Mouse (Mus musculus) liver, embryonic 12.5 days (tissue): ENCODE data around the gene Zdhhc22. TPM values are rescaled to one million over a fixed set of nuclear protein-coding genes. Genes with fewer than 3 reads are reported as not detected.

Source experiments
- ATAC-seq: fragments of 200-750 bp; cut with Nextera tagmentation; 2 replicates; pipeline ENCODE4 v1.8.0; 2017; ENCODE audit warnings: moderate number of reproducible peaks, mild to moderate bottlenecking, moderate library complexity
- H3K27ac ChIP-seq: fragments of 300-500 bp; sonication (generic); 2 replicates; pipeline ENCODE4 v1.5.1; 2016; ENCODE audit warnings: mild to moderate bottlenecking
- H3K27me3 ChIP-seq: fragments of 300-500 bp; sonication (generic); replicated peaks from 2 replicates; pipeline ENCODE4 v1.6.1; 2016; ENCODE audit warnings: mild to moderate bottlenecking, moderate library complexity
- H3K36me3 ChIP-seq: fragments of 300-500 bp; sonication (generic); 2 replicates; pipeline ENCODE4 v1.6.1; 2016; ENCODE audit warnings: mild to moderate bottlenecking, moderate library complexity
- H3K4me1 ChIP-seq: fragments of 300-500 bp; sonication (generic); 2 replicates; pipeline ENCODE4 v1.6.1; 2016
- H3K4me2 ChIP-seq: fragments of 300-500 bp; sonication (generic); 2 replicates; pipeline ENCODE4 v1.6.1; 2016; ENCODE audit warnings: mild to moderate bottlenecking, moderate library complexity
- H3K4me3 ChIP-seq: fragments of 300-500 bp; sonication (generic); 2 replicates; pipeline ENCODE4 v1.5.1; 2016; ENCODE audit warnings: mild to moderate bottlenecking, moderate library complexity
- H3K9ac ChIP-seq: fragments of 300-500 bp; sonication (generic); 2 replicates; pipeline ENCODE4 v1.6.1; 2016; ENCODE audit warnings: mild to moderate bottlenecking, moderate library complexity
- H3K9me3 ChIP-seq: fragments of 300-500 bp; sonication (generic); replicated peaks from 2 replicates; pipeline ENCODE4 v1.6.1; 2016; ENCODE audit warnings: mild to moderate bottlenecking, moderate library complexity
- WGBS: fragments of 180-500 bp; shearing (Covaris S2); methylation state at CpG from one replicate; pipeline ENCODE4 v1.1.7; 2016; ENCODE audit not compliant: insufficient replicate concordance; 5-methylcytosine and 5-hydroxymethylcytosine counted together
- polyA plus RNA-seq: library from polyadenylated mRNA; unstranded; fragments of >200 nt; fragmentation: Nextera tagmentation; extraction: Ambion mirVana; gene quantifications from 2 replicates; pipeline ENCODE4 v1.2.1, GENCODE M21; 2016

Zdhhc22 gene
- polyA plus RNA-seq, 1 experiment from 2014 or later = not detected

GRCm38 (mm10) chr12:87018756-87019155, 28.5 kb upstream of the Zdhhc22 start:
- Histone ChIP-seq H3K36me3 (no peaks in the 10 kb centered on the region), H3K27ac (no peak overlapping the region), H3K4me3 (no peak overlapping the region), H3K9ac (no peak overlapping the region), H3K4me2 (no peak overlapping the region), H3K27me3 (peaks cover 26% of the 10 kb centered on the region), H3K9me3 (no peaks in the 10 kb centered on the region), H3K4me1 (no peaks in the 10 kb centered on the region)
- WGBS = 62% methylated on average over 2 of the region's 2 CpGs
- no peak for ATAC-seq

GRCm38 (mm10) chr12:87017041-87017440, 26.8 kb upstream of the Zdhhc22 start:
- H3K27ac ChIP-seq = no peak overlapping the region
- ATAC-seq = no peak
- H3K9ac ChIP-seq = no peak overlapping the region
- H3K36me3 ChIP-seq = no peaks in the 10 kb centered on the region
- H3K4me3 ChIP-seq = no peak overlapping the region
- WGBS = 33% methylated on average over 3 of the region's 3 CpGs
- no peaks in the 10 kb centered on the region for H3K9me3 ChIP-seq
- no peak overlapping the region for H3K4me2 ChIP-seq
- no peaks in the 10 kb centered on the region for H3K4me1 ChIP-seq
- peaks cover 19% of the 10 kb centered on the region for H3K27me3 ChIP-seq

- Histone ChIP-seq H3K27ac (no peak overlapping the region), H3K4me3 (no peak overlapping the region), H3K9me3 (no peaks in the 10 kb centered on the region), H3K27me3 (peaks cover 14% of the 10 kb centered on the region), H3K9ac (no peak overlapping the region), H3K36me3 (no peaks in the 10 kb centered on the region), H3K4me2 (no peak overlapping the region), H3K4me1 (no peaks in the 10 kb centered on the region)
- 58% methylated on average over 4 of the region's 4 CpGs for WGBS
- no peak for ATAC-seq
Observed at GRCm38 (mm10) chr12:87004596-87004995, 14.4 kb upstream of the Zdhhc22 start.

GRCm38 (mm10) chr12:87003606-87004005, 13.4 kb upstream of the Zdhhc22 start:
- WGBS = 34% methylated on average over 3 of the region's 3 CpGs
- Histone ChIP-seq H3K9me3 (no peaks in the 10 kb centered on the region), H3K27ac (no peak overlapping the region), H3K4me1 (no peaks in the 10 kb centered on the region), H3K4me2 (no peak overlapping the region), H3K9ac (no peak overlapping the region), H3K27me3 (0 out of 2 replicates have a peak, but pooled peaks cover 9% of the 10 kb centered on the region), H3K4me3 (no peak overlapping the region), H3K36me3 (no peaks in the 10 kb centered on the region)
- no peak for ATAC-seq

- no peak for ATAC-seq
- Histone ChIP-seq H3K9me3 (no peaks in the 10 kb centered on the region), H3K27me3 (0 out of 2 replicates have a peak, but pooled peaks cover 6% of the 10 kb centered on the region), H3K27ac (no peak overlapping the region), H3K36me3 (no peaks in the 10 kb centered on the region), H3K4me2 (no peak overlapping the region), H3K4me3 (no peak overlapping the region), H3K9ac (no peak overlapping the region), H3K4me1 (no peaks in the 10 kb centered on the region)
- WGBS = 69% methylated on average over 7 of the region's 7 CpGs
Observed at GRCm38 (mm10) chr12:87002815-87003214, 12.6 kb upstream of the Zdhhc22 start.

- Histone ChIP-seq H3K9ac (no peak overlapping the region), H3K27me3 (0 out of 2 replicates have a peak, but pooled peaks cover 6% of the 10 kb centered on the region), H3K4me1 (no peaks in the 10 kb centered on the region), H3K36me3 (no peaks in the 10 kb centered on the region), H3K9me3 (no peaks in the 10 kb centered on the region), H3K27ac (no peak overlapping the region), H3K4me3 (no peak overlapping the region), H3K4me2 (no peak overlapping the region)
- WGBS = 44% methylated on average over 7 of the region's 7 CpGs
- no peak for ATAC-seq
Observed at GRCm38 (mm10) chr12:87002209-87002608, 12.0 kb upstream of the Zdhhc22 start.

GRCm38 (mm10) chr12:87000840-87001176, 10.6 kb upstream of the Zdhhc22 start:
- WGBS = 44% methylated on average over 6 of the region's 6 CpGs
- no peak for ATAC-seq
- Histone ChIP-seq H3K27ac (no peak overlapping the region), H3K9ac (no peak overlapping the region), H3K36me3 (no peaks in the 10 kb centered on the region), H3K4me3 (no peak overlapping the region), H3K27me3 (0 out of 2 replicates have a peak, but pooled peaks cover 10% of the 10 kb centered on the region), H3K4me1 (no peaks in the 10 kb centered on the region), H3K9me3 (no peaks in the 10 kb centered on the region), H3K4me2 (no peak overlapping the region)

- H3K4me2 ChIP-seq = no peak overlapping the region
- ATAC-seq = no peak
- WGBS = 54% methylated on average over 5 of the region's 5 CpGs
Observed at GRCm38 (mm10) chr12:87000151-87000839, 10.1 kb upstream of the Zdhhc22 start.

GRCm38 (mm10) chr12:86999283-86999820, 9.1 kb upstream of the Zdhhc22 start:
- 59% methylated on average over 10 of the region's 10 CpGs for WGBS
- ATAC-seq = no peak

More at GRCm38 (mm10) chr12:87000151-87000839, 10.1 kb upstream of the Zdhhc22 start:
- 0 out of 2 replicates have a peak, but pooled peaks cover 10% of the 10 kb centered on the region for H3K27me3 ChIP-seq
- no peak overlapping the region for H3K9ac ChIP-seq
- no peaks in the 10 kb centered on the region for H3K36me3 ChIP-seq
- H3K9me3 ChIP-seq = no peaks in the 10 kb centered on the region
- H3K27ac ChIP-seq = no peak overlapping the region
- H3K4me3 ChIP-seq = no peak overlapping the region
- no peaks in the 10 kb centered on the region for H3K4me1 ChIP-seq

GRCm38 (mm10) chr12:86998699-86999098, 8.5 kb upstream of the Zdhhc22 start:
- Histone ChIP-seq H3K27ac (no peak overlapping the region), H3K4me1 (no peaks in the 10 kb centered on the region), H3K4me3 (no peak overlapping the region), H3K9ac (no peak overlapping the region), H3K9me3 (no peaks in the 10 kb centered on the region), H3K27me3 (peaks cover 11% of the 10 kb centered on the region), H3K4me2 (no peak overlapping the region), H3K36me3 (no peaks in the 10 kb centered on the region)
- no peak for ATAC-seq
- WGBS = 67% methylated on average over 4 of the region's 4 CpGs

More at GRCm38 (mm10) chr12:86999283-86999820, 9.1 kb upstream of the Zdhhc22 start:
- H3K4me3 ChIP-seq = no peak overlapping the region
- H3K4me1 ChIP-seq = no peaks in the 10 kb centered on the region
- H3K9me3 ChIP-seq = no peaks in the 10 kb centered on the region
- no peak overlapping the region for H3K27ac ChIP-seq
- no peak overlapping the region for H3K9ac ChIP-seq
- H3K27me3 ChIP-seq = 0 out of 2 replicates have a peak, but pooled peaks cover 10% of the 10 kb centered on the region
- H3K36me3 ChIP-seq = no peaks in the 10 kb centered on the region
- H3K4me2 ChIP-seq = no peak overlapping the region

- no peaks in the 10 kb centered on the region for H3K4me1 ChIP-seq
- H3K4me3 ChIP-seq = no peak overlapping the region
- H3K36me3 ChIP-seq = no peaks in the 10 kb centered on the region
- no peak overlapping the region for H3K27ac ChIP-seq
- H3K9me3 ChIP-seq = no peaks in the 10 kb centered on the region
- ATAC-seq = no peak
- H3K4me2 ChIP-seq = no peak overlapping the region
- peaks cover 35% of the 10 kb centered on the region for H3K27me3 ChIP-seq
- 50% methylated on average over 6 of the region's 6 CpGs for WGBS
- H3K9ac ChIP-seq = no peak overlapping the region
Observed at GRCm38 (mm10) chr12:86995931-86996330, 5.7 kb upstream of the Zdhhc22 start.

GRCm38 (mm10) chr12:86994776-86995175, 4.5 kb upstream of the Zdhhc22 start:
- Histone ChIP-seq H3K4me3 (no peak overlapping the region), H3K4me2 (no peak overlapping the region), H3K4me1 (peaks cover 2% of the 10 kb centered on the region; the same call in 1 of the 2 replicates), H3K27ac (no peak overlapping the region), H3K9me3 (no peaks in the 10 kb centered on the region), H3K27me3 (peaks cover 47% of the 10 kb centered on the region), H3K36me3 (no peaks in the 10 kb centered on the region), H3K9ac (no peak overlapping the region)
- ATAC-seq = no peak
- 45% methylated on average over 3 of the region's 3 CpGs for WGBS
